Mouse (Mus musculus) embryonic facial prominence, embryonic 11.5 days (tissue): ENCODE measurements at regions not wholly inside any gene's neighbourhood (a gene's known extent, or its start where the extent isn't known, plus 50 kb on each side); places are given as distances from the start of the nearest gene placed in this dataset.

Source experiments
- ATAC-seq: fragments of 200-750 bp; cut with Nextera tagmentation; replicated peaks from 2 replicates; pipeline ENCODE4 v1.8.0; 2017; ENCODE audit warnings: low read depth; ENCODE audit not compliant: insufficient number of reproducible peaks, low FRiP score, low TSS enrichment
- DNase-seq: peaks from one replicate; pipeline ENCODE4 v3.0.0-alpha.2; 2015; ENCODE audit warnings: low spot score
- H3K27ac ChIP-seq: fragments of 300-500 bp; sonication (generic); replicated peaks from 2 replicates; pipeline ENCODE4 v1.5.1; 2014; ENCODE audit warnings: mild to moderate bottlenecking, low read depth, low read length, control low read depth
- H3K27me3 ChIP-seq: fragments of 300-500 bp; sonication (generic); 2 replicates; pipeline ENCODE4 v1.6.1; 2014; ENCODE audit warnings: mild to moderate bottlenecking, low read length, moderate library complexity, mixed read lengths; ENCODE audit not compliant: control insufficient read depth, insufficient read depth
- H3K36me3 ChIP-seq: fragments of 300-500 bp; sonication (generic); replicated peaks from 2 replicates; pipeline ENCODE4 v1.6.1; 2014; ENCODE audit warnings: low read depth, mild to moderate bottlenecking, low read length, moderate library complexity, mixed read lengths; ENCODE audit not compliant: control insufficient read depth, insufficient read depth
- H3K4me1 ChIP-seq: fragments of 300-500 bp; sonication (generic); 2 replicates; pipeline ENCODE4 v1.6.1; 2014; ENCODE audit warnings: low read length, mixed read lengths; ENCODE audit not compliant: control insufficient read depth, insufficient read depth
- H3K4me2 ChIP-seq: fragments of 300-500 bp; sonication (generic); 2 replicates; pipeline ENCODE4 v1.6.1; 2014; ENCODE audit warnings: low read depth, mild to moderate bottlenecking, control low read depth, low read length, moderate library complexity
- H3K4me3 ChIP-seq: fragments of 300-500 bp; sonication (generic); 2 replicates; pipeline ENCODE4 v1.5.1; 2014; ENCODE audit warnings: low read depth, low read length, control low read depth
- H3K9ac ChIP-seq: fragments of 300-500 bp; sonication (generic); replicated peaks from 2 replicates; pipeline ENCODE4 v1.6.1; 2014; ENCODE audit warnings: mild to moderate bottlenecking, control low read depth, low read length
- H3K9me3 ChIP-seq: fragments of 300-500 bp; sonication (generic); replicated peaks from 2 replicates; pipeline ENCODE4 v1.6.1; 2016; ENCODE audit warnings: mild to moderate bottlenecking, low read length, inconsistent platforms, mixed read lengths; ENCODE audit not compliant: control insufficient read depth
- WGBS: fragments of 180-500 bp; shearing (Covaris S2); extraction: QIAGEN DNeasy Blood & Tissue Kit; methylation state at CpG from one replicate; pipeline ENCODE4 v1.1.7; 2014; 5-methylcytosine and 5-hydroxymethylcytosine counted together

DNA sequence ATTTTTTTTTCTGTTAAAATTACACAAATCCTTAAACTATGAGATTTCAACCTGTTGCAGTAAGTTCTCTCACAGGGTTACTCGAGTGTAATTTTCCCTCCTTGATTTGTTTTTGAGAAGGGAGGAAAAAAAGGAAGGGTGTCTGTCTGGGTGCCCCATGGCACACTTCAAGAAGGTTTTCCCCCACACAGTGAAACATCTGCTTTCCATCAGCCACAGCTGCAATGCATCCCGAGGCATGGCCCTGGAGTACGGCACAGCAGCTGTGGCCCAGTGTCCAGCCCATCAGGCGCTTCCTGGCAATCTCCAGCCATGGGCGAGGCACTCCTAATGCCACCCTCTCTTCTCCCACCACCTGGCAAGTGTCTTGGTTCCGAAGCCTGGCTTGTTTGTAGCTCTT lies 331.8 kb upstream of the Sox9 start:
- Histone ChIP-seq H3K27ac (no peak overlapping the region), H3K27me3 (no peaks in the 10 kb centered on the region), H3K4me3 (no peak overlapping the region), H3K4me1 (no peaks in the 10 kb centered on the region), H3K36me3 (no peaks in the 10 kb centered on the region), H3K4me2 (no peak overlapping the region), H3K9me3 (no peaks in the 10 kb centered on the region), H3K9ac (no peak overlapping the region)
- 11% methylated on average over 6 of the region's 6 CpGs for WGBS
- DNase-seq (peak; percentile 85), ATAC-seq (peak; percentile 76; the same call in 1 of the 2 replicates)

DNA sequence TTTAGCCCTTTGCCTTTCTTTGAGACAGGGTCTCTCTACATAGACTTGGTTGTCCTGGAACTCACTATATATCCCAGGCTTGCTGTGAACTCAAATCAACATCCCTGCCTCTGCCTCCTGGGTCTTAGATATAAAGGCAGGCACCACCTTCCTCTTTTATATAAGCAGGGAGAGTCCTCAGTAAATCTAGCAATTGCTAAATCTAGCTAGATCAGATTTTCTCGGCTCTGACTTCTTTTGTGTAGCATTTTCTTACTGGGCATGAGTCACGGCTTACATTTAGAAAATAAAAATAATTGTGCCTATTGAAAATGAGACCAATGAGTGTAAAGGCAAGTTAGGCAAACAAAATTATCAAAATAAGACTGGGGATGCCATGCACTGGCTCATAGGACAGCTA lies 323.9 kb upstream of the Sox9 start:
- H3K4me3 ChIP-seq: no peak overlapping the region
- DNase-seq (no peak), ATAC-seq (no peak)
- no peak overlapping the region for H3K27ac ChIP-seq
- no peak overlapping the region for H3K9ac ChIP-seq
- 78% methylated on average over 2 of the region's 2 CpGs for WGBS
- H3K9me3 ChIP-seq: no peaks in the 10 kb centered on the region
- H3K4me1 ChIP-seq: no peaks in the 10 kb centered on the region
- H3K36me3 ChIP-seq: no peaks in the 10 kb centered on the region
- H3K27me3 ChIP-seq: no peaks in the 10 kb centered on the region
- H3K4me2 ChIP-seq: no peak overlapping the region

DNA sequence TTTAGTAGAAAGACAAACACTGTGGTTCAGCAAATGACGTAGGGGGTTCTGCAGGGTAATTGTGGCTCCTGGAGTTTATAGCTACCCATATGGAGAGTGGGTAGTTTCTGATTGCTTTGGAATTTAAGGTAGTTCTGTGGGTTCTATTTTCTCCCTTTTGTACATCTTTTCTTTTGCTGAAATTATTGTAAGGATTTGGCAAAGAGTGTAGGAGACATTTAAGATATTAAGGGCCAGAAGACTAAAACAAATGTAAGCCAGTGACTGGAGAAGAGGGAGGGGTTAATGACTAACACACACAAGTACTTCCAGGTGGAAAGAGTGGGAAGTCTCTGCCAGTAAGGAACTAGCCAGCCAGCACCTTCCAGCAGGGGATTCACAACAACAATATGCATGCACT lies 318.9 kb upstream of the Sox9 start:
- H3K27ac ChIP-seq: no peak overlapping the region
- no peaks in the 10 kb centered on the region for H3K4me1 ChIP-seq
- DNase-seq (no peak), ATAC-seq (no peak)
- H3K4me2 ChIP-seq: no peak overlapping the region
- H3K36me3 ChIP-seq: no peaks in the 10 kb centered on the region
- H3K27me3 ChIP-seq: no peaks in the 10 kb centered on the region
- H3K9ac ChIP-seq: no peak overlapping the region
- H3K4me3 ChIP-seq: no peak overlapping the region
- 52% methylated on average over 1 of the region's 1 CpGs for WGBS
- no peaks in the 10 kb centered on the region for H3K9me3 ChIP-seq

DNA sequence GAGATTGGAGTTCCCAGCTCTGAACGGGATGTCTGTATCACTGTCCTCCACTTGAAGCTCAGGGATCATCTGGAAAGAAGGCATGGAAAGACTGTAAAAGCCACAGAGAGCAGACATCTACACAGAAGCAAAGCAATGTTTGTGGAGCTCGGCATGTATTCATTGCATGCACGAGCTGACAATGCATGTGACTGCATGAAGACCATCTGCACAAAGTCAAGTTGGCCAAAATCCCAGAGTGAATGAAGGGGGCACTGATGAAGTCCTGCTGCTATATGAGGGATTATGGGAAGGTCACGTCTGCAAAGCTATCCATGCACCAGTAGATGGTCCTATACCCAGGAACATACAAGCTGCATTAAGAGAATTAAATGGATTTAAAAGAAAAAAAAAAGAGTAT lies 317.6 kb upstream of the Sox9 start:
- WGBS: 87% methylated on average over 4 of the region's 4 CpGs
- Histone ChIP-seq H3K4me3 (no peak overlapping the region), H3K4me2 (no peak overlapping the region), H3K9me3 (no peaks in the 10 kb centered on the region), H3K4me1 (no peaks in the 10 kb centered on the region), H3K9ac (no peak overlapping the region), H3K27me3 (no peaks in the 10 kb centered on the region), H3K36me3 (no peaks in the 10 kb centered on the region), H3K27ac (no peak overlapping the region)
- ATAC-seq: no peak
- DNase-seq: no peak

DNA sequence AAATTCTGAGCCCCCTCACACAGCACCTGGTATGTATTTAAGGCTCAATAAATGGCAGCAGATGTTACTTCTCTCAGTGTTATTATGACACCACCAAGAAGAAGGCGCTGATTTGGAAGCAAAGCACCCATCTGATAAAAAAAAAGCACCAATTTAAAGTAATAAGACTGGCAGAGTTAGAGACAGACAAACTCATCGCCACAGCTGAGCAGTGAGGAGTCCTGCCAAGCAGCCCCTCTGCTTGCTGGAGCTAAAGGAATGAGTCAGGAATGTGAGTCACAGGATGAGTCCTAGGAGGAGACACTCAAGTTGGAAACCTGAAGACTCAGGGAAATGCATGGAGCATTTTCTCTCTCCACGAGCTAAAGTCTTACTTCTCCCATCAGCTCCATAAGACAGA lies 311.7 kb upstream of the Sox9 start:
- H3K4me3 ChIP-seq: no peak overlapping the region
- H3K4me2 ChIP-seq: no peak overlapping the region
- WGBS: 46% methylated on average over 3 of the region's 3 CpGs
- no peaks in the 10 kb centered on the region for H3K9me3 ChIP-seq
- no peaks in the 10 kb centered on the region for H3K4me1 ChIP-seq
- no peak overlapping the region for H3K9ac ChIP-seq
- no peak overlapping the region for H3K27ac ChIP-seq
- no peaks in the 10 kb centered on the region for H3K36me3 ChIP-seq
- H3K27me3 ChIP-seq: no peaks in the 10 kb centered on the region
- DNase-seq (peak; percentile 50), ATAC-seq (no peak)

DNA sequence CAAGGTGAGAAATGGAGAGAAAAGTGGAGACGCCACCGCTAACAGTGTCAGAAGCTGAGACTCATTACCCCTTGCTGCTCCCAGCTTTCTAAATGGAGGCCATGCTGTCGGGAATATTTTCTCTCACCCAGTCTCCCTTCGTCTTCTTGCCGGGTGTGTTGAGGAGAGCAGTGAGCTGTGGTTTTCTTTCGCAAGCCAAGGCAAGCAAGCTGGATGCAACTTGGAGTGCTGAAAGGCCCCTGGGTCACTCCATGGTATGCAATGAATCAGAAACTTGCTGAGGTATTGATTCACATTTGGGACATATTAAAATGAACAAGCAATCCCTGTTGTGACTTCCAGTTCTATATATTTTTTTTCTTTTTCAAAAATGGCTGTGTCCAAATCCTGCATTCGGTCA lies 308.8 kb upstream of the Sox9 start:
- Histone ChIP-seq H3K9ac (no peak overlapping the region), H3K9me3 (no peaks in the 10 kb centered on the region), H3K4me1 (no peaks in the 10 kb centered on the region), H3K27me3 (no peaks in the 10 kb centered on the region), H3K4me3 (no peak overlapping the region), H3K36me3 (no peaks in the 10 kb centered on the region), H3K27ac (no peak overlapping the region), H3K4me2 (no peak overlapping the region)
- 77% methylated on average over 7 of the region's 7 CpGs for WGBS
- ATAC-seq (no peak), DNase-seq (no peak)

DNA sequence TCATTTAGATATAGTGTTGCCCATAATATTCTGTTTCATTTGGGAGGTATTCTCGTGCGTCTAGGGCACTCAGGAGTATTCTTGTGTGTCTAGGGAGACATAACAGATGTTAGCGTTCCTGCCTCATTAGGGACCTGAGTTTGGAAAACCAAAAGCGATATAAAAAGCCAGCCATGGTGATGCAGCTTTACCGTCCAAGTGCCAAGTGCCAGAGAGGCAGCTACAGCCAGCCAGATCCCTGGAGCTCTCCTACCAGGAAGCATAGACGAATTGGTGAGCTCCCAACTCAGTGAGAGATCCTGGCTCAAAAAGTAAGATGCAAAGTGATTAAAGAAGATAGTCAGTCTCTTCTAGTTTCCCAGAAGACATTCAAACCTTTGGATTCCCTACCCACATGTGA lies 308.3 kb upstream of the Sox9 start:
- 82% methylated on average over 6 of the region's 6 CpGs for WGBS
- Histone ChIP-seq H3K4me2 (no peak overlapping the region), H3K27me3 (no peaks in the 10 kb centered on the region), H3K27ac (no peak overlapping the region), H3K9ac (no peak overlapping the region), H3K4me3 (no peak overlapping the region), H3K9me3 (no peaks in the 10 kb centered on the region), H3K4me1 (no peaks in the 10 kb centered on the region), H3K36me3 (no peaks in the 10 kb centered on the region)
- no peak for DNase-seq
- no peak for ATAC-seq

DNA sequence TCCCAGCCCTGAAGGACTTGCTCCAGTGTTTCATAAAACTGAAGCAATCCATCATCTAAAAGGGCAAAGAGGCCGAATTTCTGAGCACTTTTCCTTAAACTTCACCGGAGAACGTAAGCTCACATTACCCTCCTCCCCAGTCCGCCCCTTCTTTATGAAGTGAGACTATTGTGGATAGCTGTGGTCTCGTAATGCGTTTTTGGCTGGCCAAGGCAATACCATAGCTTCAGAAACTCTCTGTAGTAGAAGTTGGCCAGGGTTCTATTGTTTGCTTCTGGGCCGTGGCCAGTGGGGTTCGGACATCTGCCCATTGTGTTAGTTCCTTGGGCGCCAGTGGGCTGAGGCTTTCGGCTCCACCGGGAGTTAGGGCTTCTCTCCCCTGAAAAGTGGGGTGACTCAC lies 301.7 kb upstream of the Sox9 start:
- H3K9ac ChIP-seq: no peak overlapping the region
- H3K9me3 ChIP-seq: no peaks in the 10 kb centered on the region
- no peak overlapping the region for H3K4me2 ChIP-seq
- no peaks in the 10 kb centered on the region for H3K36me3 ChIP-seq
- no peak overlapping the region for H3K4me3 ChIP-seq
- ATAC-seq (no peak), DNase-seq (peak; percentile 15)
- no peak overlapping the region for H3K27ac ChIP-seq
- H3K4me1 ChIP-seq: no peaks in the 10 kb centered on the region
- 73% methylated on average over 11 of the region's 11 CpGs for WGBS
- H3K27me3 ChIP-seq: no peaks in the 10 kb centered on the region

DNA sequence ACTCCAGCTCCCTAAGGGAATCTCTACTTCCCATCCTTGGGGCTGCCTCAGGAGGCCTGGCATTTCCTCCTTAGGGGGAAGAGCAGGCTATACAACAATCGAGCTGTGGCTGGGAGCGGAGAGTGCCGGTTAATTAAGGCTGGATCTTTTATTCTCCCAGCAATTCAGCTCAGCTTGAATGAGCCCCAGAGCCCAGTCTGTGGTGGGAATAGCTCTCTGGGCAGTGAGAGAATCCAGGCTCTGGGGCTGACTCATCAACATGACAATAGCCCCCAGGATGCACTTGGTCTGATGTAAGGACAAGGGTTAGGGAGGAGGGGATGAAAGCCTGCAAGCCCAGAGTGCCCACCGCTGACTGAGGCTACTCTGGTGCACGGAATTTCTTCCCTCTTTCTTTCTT lies 280.2 kb upstream of the Sox9 start:
- WGBS: 7% methylated on average over 5 of the region's 5 CpGs
- Histone ChIP-seq H3K4me1 (no peaks in the 10 kb centered on the region), H3K9ac (no peak overlapping the region), H3K27me3 (no peaks in the 10 kb centered on the region), H3K9me3 (no peaks in the 10 kb centered on the region), H3K4me3 (no peak overlapping the region), H3K36me3 (no peaks in the 10 kb centered on the region), H3K4me2 (no peak overlapping the region), H3K27ac (no peak overlapping the region)
- DNase-seq (peak; percentile 68), ATAC-seq (peak; percentile 93)
